Mouse (Mus musculus) frontal cortex, postnatal 10 days (tissue): ENCODE results near the gene Jazf1.

Source experiments
- DNase-seq, 2 experiments: peaks; one replicate each; pipeline ENCODE4 v3.0.0; 2022; ENCODE audit warnings: low spot score in 2 of 2, mixed read lengths in 1 of 2

The Jazf1 gene

DNA sequence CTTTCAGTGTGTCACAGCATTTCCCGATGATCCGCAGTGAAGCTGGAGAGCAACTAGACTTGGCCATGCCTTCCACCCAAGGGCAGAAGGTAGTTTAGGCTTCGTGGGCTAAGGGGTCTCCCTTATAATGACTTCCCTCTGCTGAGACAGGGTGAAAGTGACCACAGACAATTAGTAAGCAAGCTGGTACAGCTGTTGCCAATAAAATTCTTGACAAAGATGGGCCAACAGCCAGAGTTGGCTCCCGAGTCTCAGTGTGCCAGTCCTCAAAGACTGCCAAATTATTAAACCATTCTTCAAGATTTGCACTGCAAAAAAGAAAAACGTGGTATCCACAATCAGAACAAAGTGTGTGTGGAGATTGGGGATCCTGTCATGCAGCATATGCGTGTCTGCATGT lies 220.2 kb downstream of the Jazf1 start:
- no peak for DNase-seq

- no peak for DNase-seq
Measured at GRCm38 (mm10) chr6:52846314-52846713, 222.1 kb downstream of the Jazf1 start.

GRCm38 (mm10) chr6:52844741-52845140 lies 223.7 kb downstream of the Jazf1 start:
- no peak for DNase-seq

GRCm38 (mm10) chr6:52843027-52843426 lies 225.4 kb downstream of the Jazf1 start:
- DNase-seq, result no peak

GRCm38 (mm10) chr6:52842598-52842997 lies 225.8 kb downstream of the Jazf1 start:
- DNase-seq, result no peak

DNA sequence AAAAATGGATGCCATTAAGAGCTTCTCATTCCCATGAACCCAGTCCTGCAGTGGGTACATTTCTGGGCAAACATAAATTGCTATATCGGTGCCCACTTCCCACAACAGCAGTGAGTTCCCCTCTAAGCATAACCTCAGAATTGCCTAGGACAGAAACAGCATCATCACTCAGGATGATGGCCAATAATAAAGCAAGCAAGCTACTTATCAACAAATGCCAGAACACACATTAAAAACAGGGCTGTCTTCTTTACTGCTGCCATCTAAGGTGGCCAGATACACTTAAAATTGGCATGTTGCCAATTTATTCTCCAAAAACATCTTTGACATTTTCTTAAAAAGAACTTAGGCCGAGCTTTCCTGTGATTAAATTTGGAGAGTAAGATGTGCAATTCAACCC lies 226.8 kb downstream of the Jazf1 start:
- no peak for DNase-seq

DNA sequence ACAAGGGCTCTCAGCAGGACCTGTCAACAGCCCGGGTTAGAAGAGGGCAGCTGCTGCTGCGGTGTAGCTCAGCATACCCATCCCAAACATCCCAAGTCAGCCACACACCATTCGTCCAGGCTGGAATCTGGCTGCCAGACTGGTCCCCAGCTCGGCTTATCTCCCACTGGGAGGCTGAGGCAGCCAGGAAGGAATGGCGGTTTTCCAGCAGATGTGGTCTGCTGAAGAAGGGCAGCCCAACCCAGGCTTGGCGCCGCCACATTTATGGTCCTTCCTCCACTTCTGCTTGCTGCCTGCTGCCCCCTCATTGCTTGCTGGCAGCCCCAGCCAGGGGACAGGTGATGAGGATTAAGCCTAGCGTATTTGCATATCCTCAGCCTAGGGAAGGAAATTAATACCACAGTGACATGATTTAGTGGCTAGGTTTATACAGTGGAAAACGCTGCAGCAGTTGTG lies 227.8 kb downstream of the Jazf1 start:
- DNase-seq, result no peak

DNA sequence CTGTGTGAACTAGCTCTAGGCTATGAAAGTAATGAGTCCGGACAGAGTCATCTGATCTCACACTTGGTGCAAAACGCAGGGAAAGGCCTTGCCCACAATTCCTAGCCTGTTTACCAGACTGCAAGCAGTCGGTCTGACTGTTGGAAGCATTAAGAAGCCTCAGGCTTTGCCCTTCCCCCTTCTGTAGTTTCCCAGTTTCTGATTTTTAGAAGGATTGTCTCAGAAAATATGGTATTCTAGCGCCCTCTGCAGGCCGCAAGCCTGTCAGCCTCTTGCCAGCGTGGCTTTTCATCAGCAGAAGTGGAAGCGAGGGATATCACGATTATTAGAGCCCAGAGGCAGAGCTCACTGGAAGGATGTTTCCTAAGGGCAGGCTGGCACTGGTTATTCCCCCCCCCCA lies 229.7 kb downstream of the Jazf1 start:
- peak; percentile 46 to 79 for DNase-seq

DNA sequence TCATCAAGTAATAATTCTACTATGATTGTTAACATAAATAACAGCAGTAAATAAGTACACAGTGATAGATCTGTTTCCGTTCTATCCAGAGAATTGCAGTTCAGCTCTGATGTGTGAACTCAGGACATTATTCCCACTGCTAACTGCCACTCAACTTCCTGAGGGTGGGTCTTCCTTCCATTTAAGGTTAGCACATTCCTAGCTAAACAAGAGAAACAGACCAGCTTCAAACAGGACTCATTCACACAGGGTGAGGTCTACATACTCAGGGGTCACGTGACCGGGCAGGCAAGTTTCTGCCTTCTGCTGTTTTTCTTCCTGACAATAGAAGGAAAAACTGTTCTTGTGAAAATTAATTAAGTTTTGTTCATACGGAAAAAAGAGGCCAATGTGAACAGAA lies 230.6 kb downstream of the Jazf1 start:
- DNase-seq, result no peak

GRCm38 (mm10) chr6:52836201-52836950 lies 232.1 kb downstream of the Jazf1 start:
- peak in 1 of 2 experiments; percentile 22 for DNase-seq

DNA sequence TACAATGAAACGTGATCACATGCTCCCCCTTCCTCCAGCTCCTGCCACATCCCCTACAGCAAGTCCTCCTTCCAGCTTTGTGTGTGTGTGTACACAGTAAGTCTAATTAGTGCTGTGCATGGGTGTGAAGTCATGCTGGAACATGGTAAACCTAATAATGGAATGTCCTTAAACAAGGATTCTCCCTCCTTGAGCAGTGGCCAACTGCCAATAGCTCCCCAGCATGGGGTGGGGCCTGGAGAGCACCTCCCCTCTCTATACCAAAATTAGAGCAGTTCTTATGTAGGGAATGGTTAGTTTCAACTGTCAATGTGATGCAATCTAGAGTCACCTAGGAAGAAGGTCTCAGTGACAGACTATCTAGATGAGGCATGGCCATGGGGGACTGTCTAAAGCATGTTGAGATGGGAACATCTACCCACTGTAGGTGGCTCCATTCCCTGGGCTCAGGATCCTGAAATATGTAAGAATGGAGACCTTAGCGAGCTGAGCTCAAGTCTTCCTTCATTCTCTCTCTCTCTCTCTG lies 240.6 kb downstream of the Jazf1 start:
- no peak for DNase-seq

GRCm38 (mm10) chr6:52825535-52825934 lies 242.9 kb downstream of the Jazf1 start:
- peak in 1 of 2 experiments; percentile 46 for DNase-seq

DNA sequence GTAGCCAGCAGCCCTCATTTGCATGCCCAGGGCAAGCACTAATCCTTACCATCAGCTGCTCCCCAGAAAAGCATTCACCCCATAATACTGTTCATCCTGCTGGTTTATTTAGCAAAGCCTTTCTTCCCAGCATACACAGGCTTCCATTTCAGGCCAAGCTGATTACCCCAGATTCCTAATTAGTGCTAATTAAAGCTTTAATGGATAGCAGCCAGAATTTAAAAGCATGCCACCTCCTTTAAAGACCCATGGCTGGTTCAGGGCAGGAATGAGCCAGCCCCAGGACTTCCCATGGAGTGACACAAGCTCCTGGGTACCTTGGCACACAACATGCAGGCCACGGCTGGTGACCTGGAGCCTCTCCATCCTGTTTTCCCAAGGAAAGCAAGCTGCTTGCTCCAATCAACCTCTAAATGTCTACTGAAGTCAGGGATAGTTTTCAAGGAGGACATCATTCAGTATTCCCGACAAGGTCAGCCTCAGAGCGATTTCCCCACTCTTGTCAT lies 243.4 kb downstream of the Jazf1 start:
- peak in 1 of 2 experiments; percentile 32 for DNase-seq

DNA sequence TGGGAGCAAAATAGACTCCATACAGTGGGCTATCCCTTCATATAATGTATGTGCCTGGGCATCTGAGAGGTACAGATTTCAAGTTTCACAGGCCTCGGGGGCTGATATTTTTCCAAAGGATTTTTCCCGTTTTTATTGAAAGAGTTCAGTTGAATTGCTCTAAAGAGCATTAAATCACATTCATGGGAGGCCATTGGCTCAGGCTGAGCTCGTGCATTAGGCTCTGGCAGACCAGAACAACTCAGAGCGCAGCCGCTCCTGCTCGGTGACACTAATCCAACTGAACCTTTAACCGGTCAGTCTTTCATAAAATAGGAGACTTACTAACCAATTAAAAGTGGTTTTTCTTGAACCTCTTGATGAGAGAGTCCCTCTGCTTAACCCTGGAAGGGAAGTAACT lies 245.4 kb downstream of the Jazf1 start:
- no peak for DNase-seq

- DNase-seq, result no peak
Measured at GRCm38 (mm10) chr6:52822625-52823024, 245.8 kb downstream of the Jazf1 start.

- no peak for DNase-seq
Measured at GRCm38 (mm10) chr6:52819353-52819752, 249.1 kb downstream of the Jazf1 start.

- DNase-seq, result no peak
Measured at GRCm38 (mm10) chr6:52818041-52818440, 250.4 kb downstream of the Jazf1 start.

- no peak for DNase-seq
Measured at GRCm38 (mm10) chr6:52817203-52817874, 251.1 kb downstream of the Jazf1 start.

DNA sequence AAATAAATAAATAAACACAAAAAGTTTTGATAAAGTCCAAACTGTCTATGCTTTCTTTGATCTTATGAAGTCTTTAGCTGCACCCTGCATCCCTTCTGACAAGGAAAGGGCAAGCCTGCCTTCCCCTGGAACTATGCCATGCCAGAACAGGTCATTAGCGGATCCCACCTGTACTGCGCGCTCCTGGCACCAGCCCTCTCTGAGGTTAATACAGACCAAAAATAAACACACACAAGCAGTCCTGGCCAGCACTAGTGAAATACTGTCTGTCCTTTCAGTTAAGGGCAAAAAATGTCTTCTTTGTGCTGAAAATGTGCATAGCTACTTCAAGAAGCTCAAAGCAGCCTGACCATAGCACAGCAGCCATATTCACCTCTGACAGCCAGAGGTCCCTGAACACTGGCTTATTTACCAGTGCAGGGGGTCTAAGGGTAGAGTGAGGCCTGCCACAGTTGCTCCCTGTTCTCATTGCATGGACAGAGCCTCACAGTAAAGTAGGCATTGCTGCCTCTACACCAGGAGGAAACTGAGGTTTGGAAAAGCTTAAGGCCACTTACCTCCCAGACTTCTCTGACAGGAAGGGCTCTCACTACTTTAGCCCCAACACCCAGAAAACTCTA lies 263.1 kb downstream of the Jazf1 start:
- DNase-seq, result no peak

- DNase-seq, result no peak
Measured at GRCm38 (mm10) chr6:52802181-52802580, 266.2 kb downstream of the Jazf1 start.

- no peak for DNase-seq
Measured at GRCm38 (mm10) chr6:52797252-52797800, 271.1 kb downstream of the Jazf1 start.

DNA sequence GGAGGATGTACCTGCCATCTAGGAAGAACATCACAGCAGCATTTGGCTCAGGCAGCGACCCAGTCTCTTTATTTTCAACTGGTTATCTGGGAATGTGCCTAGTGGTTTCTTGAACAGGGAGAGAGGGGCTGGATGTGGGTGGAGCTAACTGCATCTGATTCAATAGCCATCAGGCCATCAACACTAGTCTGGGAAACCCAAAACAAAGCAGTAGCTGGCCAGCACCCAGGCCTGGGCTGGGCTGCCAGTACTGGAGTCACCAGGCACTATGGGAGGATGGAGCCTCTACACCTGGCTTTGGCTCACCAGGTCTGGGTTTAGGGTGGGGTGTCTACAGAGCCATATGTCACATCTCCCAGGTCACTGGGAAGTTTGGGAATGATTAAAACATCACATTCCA lies 271.7 kb downstream of the Jazf1 start:
- no peak for DNase-seq
